Mouse (Mus musculus): ENCODE measurements around the gene Prss50. TPM values are rescaled to one million over a fixed set of nuclear protein-coding genes. Genes with fewer than 3 reads are reported as not detected.

The Prss50 gene
- polyA plus RNA-seq, 1 experiment from 2014 or later = 0.13 TPM

DNA sequence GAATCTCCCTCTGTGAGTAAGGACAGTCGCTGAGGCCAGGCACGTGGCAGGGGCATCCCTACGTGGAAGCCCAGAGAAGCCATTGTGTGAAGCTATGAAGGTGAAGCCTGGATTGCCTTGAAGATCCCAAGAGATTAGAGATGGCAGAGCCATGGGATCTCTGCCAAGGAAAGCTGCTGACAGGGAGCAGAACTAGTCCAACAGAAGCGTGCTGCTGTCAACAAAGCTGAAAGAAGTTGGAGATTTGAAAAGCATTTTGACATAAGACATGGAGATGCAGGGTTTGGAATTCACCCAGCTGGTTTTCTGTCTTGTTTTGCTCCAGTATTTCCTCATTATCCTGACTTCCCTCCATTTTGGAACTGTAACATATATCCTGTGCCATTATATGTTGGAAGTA lies 44.5 kb downstream of the Prss50 start:
- TF ChIP-seq CTCF (IDR thresholded peaks at IDR 0.05) = no peak
- H3K27me3 ChIP-seq = no peaks in the 10 kb centered on the region
- DNase-seq (ENCODE audit: low read depth, low spot score) (no peak), ATAC-seq (no peak)
- POLR2A ChIA-PET = no interaction called here
- CTCF ChIA-PET = interaction anchor here (0.8 kb wide), 1 partner anchor 21 kb away, joined by 3 read pairs; no protein-coding TSS in a partner anchor
- in situ Hi-C loops (cut with MboI; ENCODE audit: low pct_unique_long_range_greater_than_20kb) = no loop called here

DNA sequence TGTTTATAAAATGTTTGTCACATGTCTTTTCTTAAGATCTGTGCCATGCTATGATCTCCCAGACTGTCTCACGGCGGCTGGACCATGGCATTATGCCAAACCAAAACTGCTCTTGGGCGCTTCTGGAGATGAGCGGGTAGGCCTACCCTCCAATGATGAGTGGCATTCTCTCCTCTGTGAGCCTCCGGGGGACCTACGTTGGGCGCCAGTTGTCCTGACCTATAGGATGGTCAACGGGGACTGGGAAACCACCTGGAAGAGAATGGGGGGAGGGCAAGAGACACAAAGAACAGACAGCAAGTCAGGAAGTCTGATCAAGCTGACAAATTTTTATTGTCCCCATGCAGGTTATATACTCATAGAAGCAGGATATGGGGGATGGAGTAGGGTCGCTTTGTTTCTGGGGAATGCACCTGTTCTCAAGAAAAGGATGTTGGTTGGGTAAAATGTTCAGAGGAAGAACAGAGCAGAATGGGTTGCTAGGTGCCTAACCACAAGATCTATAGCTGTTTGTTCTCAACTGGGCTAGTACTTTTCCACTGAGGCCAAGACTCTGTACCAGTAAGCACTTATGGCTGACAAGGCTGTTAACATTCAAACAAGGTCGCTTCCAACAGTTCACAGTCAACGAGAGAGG lies 49.6 kb downstream of the Prss50 start:
- ChIA-PET CTCF (interaction anchor here (3.3 kb wide), 1 partner anchor 15 kb away, joined by 9 read pairs; no protein-coding TSS in a partner anchor), POLR2A (no interaction called here)
- H3K27me3 ChIP-seq = peaks cover 4% of the 10 kb centered on the region
- ATAC-seq (no peak), DNase-seq (ENCODE audit: low read depth, low spot score) (no peak)
- no peak for TF ChIP-seq CTCF (IDR thresholded peaks at IDR 0.05)
- in situ Hi-C loops (cut with MboI; ENCODE audit: low pct_unique_long_range_greater_than_20kb) = no loop called here

DNA sequence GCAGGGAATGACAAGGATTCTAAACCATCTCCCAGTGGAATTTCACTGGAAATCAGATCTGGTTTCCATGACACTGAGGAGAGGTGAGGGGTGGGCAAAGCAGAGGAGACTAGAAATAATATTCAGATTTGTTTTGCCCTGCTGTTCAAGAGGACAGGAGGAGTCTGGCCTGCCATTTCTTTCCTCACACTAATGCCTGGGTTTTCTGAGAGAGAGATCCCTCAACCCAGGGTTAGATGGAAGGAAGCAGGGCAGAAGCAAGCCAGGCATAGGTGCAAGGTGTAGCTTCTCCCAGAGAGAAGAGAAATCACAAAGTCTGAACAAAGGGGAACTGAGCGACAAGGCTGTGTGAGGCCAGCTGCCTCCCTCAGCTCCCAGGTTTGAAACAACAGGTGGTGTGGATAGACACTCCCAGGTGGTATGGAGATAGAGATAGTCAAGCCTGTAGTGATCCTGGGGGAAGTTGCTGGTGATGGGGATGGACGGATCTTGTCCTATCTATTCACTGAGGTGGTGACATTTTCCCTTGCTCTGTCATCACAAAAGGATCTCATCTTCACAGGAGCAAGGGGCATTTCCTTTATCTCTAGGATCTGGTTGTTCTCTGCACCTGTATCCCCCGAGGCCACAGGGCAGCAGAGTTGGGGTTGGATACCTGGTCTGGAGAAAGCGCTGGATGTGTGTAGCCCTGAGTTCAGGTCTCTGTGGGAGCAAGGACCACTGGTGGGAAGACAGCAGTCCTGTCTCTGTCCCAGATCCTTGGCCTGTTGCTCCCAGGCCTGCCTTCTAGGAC lies 50.3 kb downstream of the Prss50 start:
- DNase-seq (ENCODE audit: low read depth, low spot score) (no peak), ATAC-seq (no peak)
- CTCF ChIA-PET = interaction anchor here (3.3 kb wide), 1 partner anchor 15 kb away, joined by 9 read pairs; no protein-coding TSS in a partner anchor
- in situ Hi-C loops (cut with MboI; ENCODE audit: low pct_unique_long_range_greater_than_20kb) = no loop called here
- TF ChIP-seq CTCF (IDR thresholded peaks at IDR 0.05) = no peak
- POLR2A ChIA-PET = no interaction called here
- peaks cover 4% of the 10 kb centered on the region for H3K27me3 ChIP-seq

DNA sequence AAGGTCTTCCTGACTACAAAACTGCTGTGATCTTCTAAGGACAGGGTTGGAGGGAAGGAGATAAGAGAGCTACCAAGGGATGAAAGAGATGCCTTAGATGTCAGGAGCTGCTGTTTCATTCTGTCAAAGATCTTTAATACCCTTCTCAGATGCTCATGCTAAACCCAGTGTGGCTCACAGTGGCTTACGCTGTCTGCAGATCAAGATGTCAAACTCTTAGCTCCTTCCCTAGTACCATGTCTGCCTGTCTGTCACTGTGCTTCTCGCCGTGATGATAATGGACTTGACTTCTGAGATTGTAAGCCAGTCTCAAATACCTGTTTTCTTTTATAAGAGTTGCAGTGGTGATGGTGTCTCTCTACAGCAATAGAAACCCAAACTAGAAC lies 50.9 kb downstream of the Prss50 start:
- ChIA-PET CTCF (interaction anchor here (3.3 kb wide), 1 partner anchor 14 kb away, joined by 9 read pairs; no protein-coding TSS in a partner anchor), POLR2A (no interaction called here)
- no peak for TF ChIP-seq CTCF (IDR thresholded peaks at IDR 0.05)
- DNase-seq (ENCODE audit: low read depth, low spot score) = no peak
- ATAC-seq = no peak
- in situ Hi-C loops (cut with MboI; ENCODE audit: low pct_unique_long_range_greater_than_20kb) = no loop called here
- H3K27me3 ChIP-seq = peaks cover 4% of the 10 kb centered on the region

DNA sequence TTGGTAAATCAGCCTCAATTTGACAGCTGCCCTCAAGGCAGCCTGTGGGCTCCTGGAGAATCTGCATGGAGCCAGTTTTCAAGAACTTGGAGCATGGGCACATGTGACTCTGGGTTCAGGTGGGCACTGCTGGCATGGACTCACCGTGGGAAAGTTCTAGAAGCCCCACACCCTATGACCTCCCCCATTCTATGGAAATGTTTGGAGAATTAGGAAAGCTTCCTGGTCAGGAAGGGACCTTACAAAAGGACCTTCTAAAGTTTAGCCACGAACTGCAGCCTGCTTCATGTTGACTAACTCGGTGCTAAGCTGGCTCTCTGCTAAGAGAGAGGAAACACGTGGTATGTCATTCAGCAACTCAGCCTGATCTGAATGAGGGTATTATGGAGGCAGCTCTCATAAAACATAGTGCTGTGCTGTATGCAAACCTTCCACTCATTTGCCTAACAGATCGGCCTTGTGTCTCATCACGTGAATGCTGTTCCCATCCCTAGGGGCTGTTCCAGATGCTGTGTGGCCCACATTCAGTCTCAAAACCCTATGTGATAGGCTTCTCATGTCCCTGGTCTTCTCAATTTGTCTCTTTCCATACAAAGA lies 51.7 kb downstream of the Prss50 start:
- ATAC-seq (no peak), DNase-seq (ENCODE audit: low read depth, low spot score) (no peak)
- TF ChIP-seq CTCF (IDR thresholded peaks at IDR 0.05) = no peak
- in situ Hi-C loops (cut with MboI; ENCODE audit: low pct_unique_long_range_greater_than_20kb) = no loop called here
- peaks cover 4% of the 10 kb centered on the region for H3K27me3 ChIP-seq
- CTCF ChIA-PET = interaction anchor here (3.3 kb wide), 1 partner anchor 13 kb away, joined by 9 read pairs; no protein-coding TSS in a partner anchor
- POLR2A ChIA-PET = no interaction called here

Other genes with a start within 250 kb of the Prss50 start
- 69.3 TPM for gene Nradd, start 233.5 kb upstream of the Prss50 start, polyA plus RNA-seq (2021)
- 20.0 TPM for gene Nbeal2, start 203.8 kb upstream of the Prss50 start, polyA plus RNA-seq (2021)
- 88.1 TPM for gene Ccdc12, start 201.5 kb upstream of the Prss50 start, polyA plus RNA-seq (2021)
- 0.19 TPM for gene Myl3, start 116.1 kb upstream of the Prss50 start, polyA plus RNA-seq (2021)
- 9.9 TPM for gene Pth1r, start 110.8 kb upstream of the Prss50 start, polyA plus RNA-seq (2021)
- not detected for gene Prss42, start 59.8 kb upstream of the Prss50 start, polyA plus RNA-seq (2021)
- gene Prss44, start 44.0 kb upstream of the Prss50 start, polyA plus RNA-seq (2021) = not detected
- gene Prss43, start 31.3 kb upstream of the Prss50 start, polyA plus RNA-seq (2021) = not detected
- not detected for gene Prss45, start 23.4 kb upstream of the Prss50 start, polyA plus RNA-seq (2021)
- 2.4 TPM for gene Prss46, start 13.5 kb upstream of the Prss50 start, polyA plus RNA-seq (2021)
- gene Als2cl, start 21.9 kb downstream of the Prss50 start, polyA plus RNA-seq (2021) = 69.4 TPM
- gene Tmie, start 22.1 kb downstream of the Prss50 start, polyA plus RNA-seq (2021) = 5.1 TPM
- gene Fam240a, start 58.9 kb downstream of the Prss50 start, polyA plus RNA-seq (2021) = not detected
- not detected for gene Tdgf1, start 88.2 kb downstream of the Prss50 start, polyA plus RNA-seq (2021)
- not detected for gene Lrrc2, start 93.6 kb downstream of the Prss50 start, polyA plus RNA-seq (2021)
- 0.04 TPM for gene Rtp3, start 132.6 kb downstream of the Prss50 start, polyA plus RNA-seq (2021)
- gene Ltf, start 161.3 kb downstream of the Prss50 start, polyA plus RNA-seq (2021) = 0.63 TPM
- gene Ccrl2, start 199.6 kb downstream of the Prss50 start, polyA plus RNA-seq (2021) = 0.45 TPM

Measured in Patski (cell line).